Mouse (Mus musculus) activated CD4-positive, CD25-positive, alpha-beta regulatory T cell, adult 4 months (primary cell): ENCODE results near the gene Sox13. TPM values are rescaled to one million over a fixed set of nuclear protein-coding genes. Genes with fewer than 3 reads are reported as not detected.

Experiments used
- ATAC-seq: one replicate; pipeline ENCODE4 v1.8.0; 2017
- polyA plus RNA-seq, 2 experiments: library from polyadenylated mRNA; unstranded; fragments of 100-300 nt; shearing (Covaris generic); gene quantifications; one replicate each; pipeline ENCODE4 v1.2.1; 2017

Gene Sox13
- polyA plus RNA-seq, 2 experiments from 2014 or later, result not detected

GRCm38 (mm10) chr1:133397483-133398237, 26.5 kb downstream of the Sox13 start:
- no peak for ATAC-seq

GRCm38 (mm10) chr1:133397094-133397482, 27.1 kb downstream of the Sox13 start:
- no peak for ATAC-seq

- ATAC-seq, result no peak
Measured at GRCm38 (mm10) chr1:133396693-133397092, 27.5 kb downstream of the Sox13 start.

GRCm38 (mm10) chr1:133394702-133395101, 29.5 kb downstream of the Sox13 start:
- no peak for ATAC-seq

- no peak for ATAC-seq
Measured at GRCm38 (mm10) chr1:133387539-133388268, 36.5 kb downstream of the Sox13 start.

GRCm38 (mm10) chr1:133386209-133386608, 38.0 kb downstream of the Sox13 start:
- ATAC-seq, result no peak

- ATAC-seq, result peak; percentile 52
Measured at GRCm38 (mm10) chr1:133385506-133385905, 38.7 kb downstream of the Sox13 start.

- no peak for ATAC-seq
Measured at GRCm38 (mm10) chr1:133383157-133383783, 40.9 kb downstream of the Sox13 start.

- no peak for ATAC-seq
Measured at GRCm38 (mm10) chr1:133382552-133383155, 41.5 kb downstream of the Sox13 start.

GRCm38 (mm10) chr1:133382008-133382407, 42.2 kb downstream of the Sox13 start:
- ATAC-seq, result no peak

GRCm38 (mm10) chr1:133380347-133381065, 43.7 kb downstream of the Sox13 start:
- ATAC-seq, result no peak

GRCm38 (mm10) chr1:133379986-133380320, 44.2 kb downstream of the Sox13 start:
- no peak for ATAC-seq

- no peak for ATAC-seq
Measured at GRCm38 (mm10) chr1:133379254-133379985, 44.8 kb downstream of the Sox13 start.

GRCm38 (mm10) chr1:133377547-133377946, 46.6 kb downstream of the Sox13 start:
- ATAC-seq, result no peak

- ATAC-seq, result no peak
Measured at GRCm38 (mm10) chr1:133375696-133376346, 48.4 kb downstream of the Sox13 start.

GRCm38 (mm10) chr1:133372113-133372512, 52.1 kb downstream of the Sox13 start:
- ATAC-seq, result no peak

- no peak for ATAC-seq
Measured at GRCm38 (mm10) chr1:133371431-133371830, 52.7 kb downstream of the Sox13 start.

GRCm38 (mm10) chr1:133370352-133370751, 53.8 kb downstream of the Sox13 start:
- ATAC-seq, result no peak

GRCm38 (mm10) chr1:133368644-133369043, 55.5 kb downstream of the Sox13 start:
- no peak for ATAC-seq

GRCm38 (mm10) chr1:133367606-133368488, 56.3 kb downstream of the Sox13 start:
- ATAC-seq, result no peak
